Mouse (Mus musculus) B cell, adult (primary cell): ENCODE results near the gene Pcbd1. TPM values are rescaled to one million over a fixed set of nuclear protein-coding genes. Genes with fewer than 3 reads are reported as not detected.

Experiments
- total RNA-seq: library from RNA; stranded (reverse); gene quantifications from 4 replicates; pipeline ENCODE4 v1.2.4, GENCODE M21; 2023; ENCODE audit not compliant: inconsistent age

Pcbd1 gene
- total RNA-seq = not detected in 4 replicates

GRCm38 (mm10) chr10:61089170-61090142 is at the start of gene Pcbd1:
Gene Pcbd1 (plus strand): TSS chr10:61089331.

Other genes starting within 250 kb of the Pcbd1 start
- gene Sgpl1, start 58.4 kb downstream of the Pcbd1 start, total RNA-seq = 92.9 to 98.9 TPM (median 95.0 TPM) in 4 replicates
- gene Tbata, start 82.6 kb downstream of the Pcbd1 start, total RNA-seq = not detected in 4 replicates
- 0.12 to 0.32 TPM (median 0.28 TPM) in 4 replicates for gene Adamts14, start 184.1 kb downstream of the Pcbd1 start, total RNA-seq
- 12.6 to 18.8 TPM (median 17.1 TPM) in 4 replicates for gene Prf1, start 208.5 kb downstream of the Pcbd1 start, total RNA-seq